Mouse (Mus musculus): ENCODE measurements around the gene Clock. TPM values are rescaled to one million over a fixed set of nuclear protein-coding genes. Genes with fewer than 3 reads are reported as not detected.

The Clock gene
- total and polyA plus RNA-seq, 3 experiments, result 11.1 to 35.3 (median 29.4) TPM

DNA sequence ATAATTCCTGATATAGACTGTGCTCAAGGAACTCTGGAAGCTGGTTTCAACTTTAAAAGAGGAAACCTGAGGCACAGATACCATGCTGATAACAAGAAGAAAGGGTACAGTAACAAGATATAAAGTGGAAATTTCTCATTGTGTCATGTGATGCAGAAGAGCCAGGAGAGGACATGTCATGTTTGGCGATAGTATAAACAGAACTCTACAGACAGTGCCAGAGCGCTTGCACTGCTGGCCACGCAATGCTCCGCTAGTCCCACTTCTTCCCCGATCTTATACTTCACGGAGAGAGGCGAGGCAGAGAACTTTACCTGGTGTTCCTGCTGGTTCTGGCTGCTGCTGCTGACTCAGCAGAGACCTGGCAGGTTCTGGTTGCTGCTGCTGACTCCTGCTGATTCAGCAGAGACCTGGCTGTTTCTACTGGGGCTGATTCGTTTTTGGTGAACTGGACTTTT, 15.3 kb downstream of the Clock start:
- Histone ChIP-seq H3K27ac (no peak overlapping the region), H3K27me3 (ENCODE audit: control insufficient read depth, insufficient read depth, low read length) (no peaks in the 10 kb centered on the region), H3K79me2 (replicated peaks; ENCODE audit: control insufficient read depth, insufficient read depth, low read length) (no peaks in the 10 kb centered on the region; the same call in 1 of the 2 replicates), H3K36me3 (ENCODE audit: control insufficient read depth, insufficient read depth, low read length) (no peaks in the 10 kb centered on the region; the same call in 1 of the 2 replicates), H3K4me3 (no peak overlapping the region), H3K4me1 (ENCODE audit: control insufficient read depth, insufficient read depth, low read length) (no peaks in the 10 kb centered on the region; the same call in 1 of the 2 replicates), H3K9ac (ENCODE audit: low read depth, low read length) (no peak overlapping the region)
- no peak for DNase-seq
- intact Hi-C loops (cut with DNase I), result no loop called here
- WGBS, result 51% methylated on average over 8 of the region's 8 CpGs
- TF ChIP-seq EP300 (IDR thresholded peaks at IDR 0.05; ENCODE audit: insufficient read depth, low read depth, low read length) (no peak), POLR2A (IDR thresholded peaks at IDR 0.05; ENCODE audit: insufficient read depth, low read depth, low read length) (no peak), CTCF (IDR thresholded peaks at IDR 0.05) (no peak)

DNA sequence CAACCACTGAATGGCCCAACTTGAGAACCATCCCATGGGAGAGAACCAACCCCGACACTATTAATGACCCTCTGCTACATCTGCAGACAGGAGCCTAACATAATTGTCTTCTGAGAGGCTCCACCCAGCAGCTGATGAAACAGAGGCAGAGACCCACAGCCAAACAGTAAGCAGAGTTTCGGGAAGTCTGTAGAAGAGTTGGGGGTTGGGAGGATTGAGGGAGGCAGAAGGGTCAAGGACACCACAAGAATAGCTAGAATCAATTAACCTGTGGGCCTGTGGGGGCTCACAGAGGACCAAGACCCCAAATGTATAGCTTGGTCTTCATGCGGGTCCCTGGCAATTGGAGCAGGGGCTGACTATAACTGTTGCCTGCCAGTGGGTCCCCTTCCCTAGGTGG, 16.3 kb downstream of the Clock start:
- H3K4me1 ChIP-seq (ENCODE audit: control insufficient read depth, insufficient read depth, low read length), result no peaks in the 10 kb centered on the region; the same call in none of the 2 replicates
- 83% methylated on average over 3 of the region's 3 CpGs for WGBS
- intact Hi-C loops (cut with DNase I), result no loop called here
- no peak overlapping the region for H3K27ac ChIP-seq
- H3K36me3 ChIP-seq (ENCODE audit: control insufficient read depth, insufficient read depth, low read length), result no peaks in the 10 kb centered on the region; the same call in 1 of the 2 replicates
- no peak for TF ChIP-seq CTCF (IDR thresholded peaks at IDR 0.05)
- no peak for TF ChIP-seq POLR2A (IDR thresholded peaks at IDR 0.05; ENCODE audit: insufficient read depth, low read depth, low read length)
- no peak for TF ChIP-seq EP300 (IDR thresholded peaks at IDR 0.05; ENCODE audit: insufficient read depth, low read depth, low read length)
- no peak overlapping the region for H3K9ac ChIP-seq (ENCODE audit: low read depth, low read length)
- H3K27me3 ChIP-seq (ENCODE audit: control insufficient read depth, insufficient read depth, low read length), result no peaks in the 10 kb centered on the region
- H3K4me3 ChIP-seq, result no peak overlapping the region
- H3K79me2 ChIP-seq (replicated peaks; ENCODE audit: control insufficient read depth, insufficient read depth, low read length), result peaks cover 1% of the 10 kb centered on the region; the same call in 1 of the 2 replicates
- DNase-seq, result no peak

DNA sequence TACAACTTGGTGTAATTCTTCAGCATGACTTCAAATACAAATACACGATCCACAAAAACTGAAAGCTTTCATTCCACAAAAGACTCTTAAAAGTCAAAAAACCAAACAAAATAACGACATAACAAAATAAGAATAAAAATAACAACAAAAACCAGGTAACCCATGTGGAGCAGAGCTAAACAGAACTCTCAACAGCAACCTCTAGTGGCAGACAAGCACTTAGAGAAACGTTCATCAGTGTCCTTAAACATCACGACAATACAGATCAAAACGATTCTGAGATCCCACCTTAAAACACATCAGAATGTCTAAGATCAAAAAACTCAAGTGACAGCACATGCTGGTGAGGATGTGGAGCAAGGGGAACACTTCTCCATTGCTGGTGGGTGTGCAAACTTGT, 17.5 kb downstream of the Clock start:
- H3K36me3 ChIP-seq (ENCODE audit: control insufficient read depth, insufficient read depth, low read length), result no peaks in the 10 kb centered on the region; the same call in 1 of the 2 replicates
- H3K79me2 ChIP-seq (replicated peaks; ENCODE audit: control insufficient read depth, insufficient read depth, low read length), result peaks cover 1% of the 10 kb centered on the region; the same call in 1 of the 2 replicates
- no peak overlapping the region for H3K27ac ChIP-seq
- WGBS, result 71% methylated on average over 5 of the region's 5 CpGs
- TF ChIP-seq EP300 (IDR thresholded peaks at IDR 0.05; ENCODE audit: insufficient read depth, low read depth, low read length) (no peak), CTCF (IDR thresholded peaks at IDR 0.05) (peak; percentile 51), POLR2A (IDR thresholded peaks at IDR 0.05; ENCODE audit: insufficient read depth, low read depth, low read length) (no peak)
- intact Hi-C loops (cut with DNase I), result no loop called here
- H3K4me3 ChIP-seq, result no peak overlapping the region
- no peaks in the 10 kb centered on the region for H3K27me3 ChIP-seq (ENCODE audit: control insufficient read depth, insufficient read depth, low read length)
- no peak for DNase-seq
- H3K9ac ChIP-seq (ENCODE audit: low read depth, low read length), result no peak overlapping the region
- H3K4me1 ChIP-seq (ENCODE audit: control insufficient read depth, insufficient read depth, low read length), result no peaks in the 10 kb centered on the region; the same call in none of the 2 replicates

DNA sequence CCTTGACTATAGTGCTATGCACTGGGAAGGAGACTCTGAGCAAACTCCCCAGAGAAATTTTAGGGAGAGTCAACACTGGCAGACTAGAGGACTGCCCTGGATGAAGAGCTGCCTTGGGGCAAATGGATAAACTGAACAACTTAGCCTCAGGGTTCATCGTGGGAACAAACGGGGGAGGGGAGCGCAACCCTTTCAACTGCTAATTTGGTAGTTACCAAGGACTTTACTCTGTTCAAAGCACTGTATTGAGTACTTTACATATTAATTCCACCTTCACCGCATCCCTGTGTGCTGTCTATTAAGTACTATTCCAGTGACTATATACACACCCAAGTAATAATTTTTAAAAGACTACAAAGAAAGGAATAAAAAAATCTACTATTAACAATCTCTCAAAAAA, 18.9 kb downstream of the Clock start:
- TF ChIP-seq POLR2A (IDR thresholded peaks at IDR 0.05; ENCODE audit: insufficient read depth, low read depth, low read length) (no peak), CTCF (IDR thresholded peaks at IDR 0.05) (no peak), EP300 (IDR thresholded peaks at IDR 0.05; ENCODE audit: insufficient read depth, low read depth, low read length) (no peak)
- 82% methylated on average over 4 of the region's 4 CpGs for WGBS
- peaks cover 3% of the 10 kb centered on the region for H3K79me2 ChIP-seq (replicated peaks; ENCODE audit: control insufficient read depth, insufficient read depth, low read length)
- no peaks in the 10 kb centered on the region for H3K27me3 ChIP-seq (ENCODE audit: control insufficient read depth, insufficient read depth, low read length)
- no peak for DNase-seq
- H3K27ac ChIP-seq, result no peak overlapping the region
- no peaks in the 10 kb centered on the region; the same call in none of the 2 replicates for H3K4me1 ChIP-seq (ENCODE audit: control insufficient read depth, insufficient read depth, low read length)
- no peaks in the 10 kb centered on the region for H3K36me3 ChIP-seq (ENCODE audit: control insufficient read depth, insufficient read depth, low read length)
- H3K9ac ChIP-seq (ENCODE audit: low read depth, low read length), result no peak overlapping the region
- no peak overlapping the region for H3K4me3 ChIP-seq
- intact Hi-C loops (cut with DNase I), result no loop called here

DNA sequence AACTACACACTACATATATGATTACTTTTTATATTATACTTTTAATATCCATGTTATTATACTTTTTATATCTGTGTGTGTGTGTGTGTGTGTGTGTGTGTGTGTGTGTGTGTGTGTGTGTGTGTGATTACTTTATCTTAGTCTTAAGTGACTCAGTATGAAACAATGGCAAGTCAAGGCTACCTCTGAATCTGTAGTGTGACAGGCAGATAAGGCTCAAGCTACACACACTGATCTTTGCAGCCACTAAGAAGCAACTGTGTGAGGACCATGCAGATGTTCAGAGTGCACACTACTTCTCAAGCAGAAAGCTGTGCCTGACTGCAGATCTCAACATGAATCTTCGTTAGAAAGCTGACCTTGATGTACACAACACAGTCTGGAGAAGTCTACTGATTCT, 20.7 kb downstream of the Clock start:
- H3K27ac ChIP-seq, result no peak overlapping the region
- H3K79me2 ChIP-seq (replicated peaks; ENCODE audit: control insufficient read depth, insufficient read depth, low read length), result peaks cover 5% of the 10 kb centered on the region
- H3K4me3 ChIP-seq, result no peak overlapping the region
- intact Hi-C loops (cut with DNase I), result no loop called here
- no peaks in the 10 kb centered on the region; the same call in 1 of the 2 replicates for H3K4me1 ChIP-seq (ENCODE audit: control insufficient read depth, insufficient read depth, low read length)
- TF ChIP-seq POLR2A (IDR thresholded peaks at IDR 0.05; ENCODE audit: insufficient read depth, low read depth, low read length) (no peak), EP300 (IDR thresholded peaks at IDR 0.05; ENCODE audit: insufficient read depth, low read depth, low read length) (no peak), CTCF (IDR thresholded peaks at IDR 0.05) (no peak)
- 69% methylated on average over 1 of the region's 1 CpGs for WGBS
- H3K36me3 ChIP-seq (ENCODE audit: control insufficient read depth, insufficient read depth, low read length), result no peaks in the 10 kb centered on the region
- H3K9ac ChIP-seq (ENCODE audit: low read depth, low read length), result no peak overlapping the region
- DNase-seq, result no peak
- H3K27me3 ChIP-seq (ENCODE audit: control insufficient read depth, insufficient read depth, low read length), result no peaks in the 10 kb centered on the region

DNA sequence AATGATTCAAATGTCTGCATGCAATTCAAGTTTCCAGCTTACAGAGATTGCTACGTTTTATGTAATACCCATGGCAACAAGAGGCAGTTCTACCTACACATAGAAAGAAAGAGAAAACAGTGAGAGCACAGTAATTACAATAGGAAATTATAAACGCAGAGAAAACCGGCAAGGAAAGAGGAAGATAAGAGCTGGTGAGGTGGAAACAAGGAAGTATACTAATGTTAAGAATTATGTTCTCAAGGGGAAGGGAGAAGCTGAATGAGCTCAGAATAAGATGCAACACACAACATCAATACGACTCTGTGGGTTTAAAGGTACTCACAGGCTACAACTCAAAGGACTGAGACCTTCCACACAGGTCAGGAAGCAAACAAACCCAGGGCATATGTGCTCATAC, 29.6 kb downstream of the Clock start:
- no peaks in the 10 kb centered on the region; the same call in 1 of the 2 replicates for H3K79me2 ChIP-seq (replicated peaks; ENCODE audit: control insufficient read depth, insufficient read depth, low read length)
- H3K4me1 ChIP-seq (ENCODE audit: control insufficient read depth, insufficient read depth, low read length), result no peaks in the 10 kb centered on the region
- intact Hi-C loops (cut with DNase I), result no loop called here
- no peak overlapping the region for H3K27ac ChIP-seq
- no peak overlapping the region for H3K9ac ChIP-seq (ENCODE audit: low read depth, low read length)
- no peak for DNase-seq
- no peak for TF ChIP-seq CTCF (IDR thresholded peaks at IDR 0.05)
- no peak for TF ChIP-seq POLR2A (IDR thresholded peaks at IDR 0.05; ENCODE audit: insufficient read depth, low read depth, low read length)
- no peak for TF ChIP-seq EP300 (IDR thresholded peaks at IDR 0.05; ENCODE audit: insufficient read depth, low read depth, low read length)
- H3K27me3 ChIP-seq (ENCODE audit: control insufficient read depth, insufficient read depth, low read length), result no peaks in the 10 kb centered on the region
- no peaks in the 10 kb centered on the region for H3K36me3 ChIP-seq (ENCODE audit: control insufficient read depth, insufficient read depth, low read length)
- no peak overlapping the region for H3K4me3 ChIP-seq
- WGBS, result 52% methylated on average over 4 of the region's 4 CpGs
